Mouse (Mus musculus): Measurements from ENCODE around the gene Ms4a6d. TPM values are rescaled to one million over a fixed set of nuclear protein-coding genes. Genes with fewer than 3 reads are reported as not detected.

Ms4a6d gene
- polyA plus RNA-seq (2015; fragmentation: Nextera tagmentation; extraction: Ambion mirVana): 4.9 and 6.0 TPM in 2 replicates

- H3K36me3 ChIP-seq (ENCODE audit: control insufficient read depth, insufficient read depth, low read length): no peaks in the 10 kb centered on the region
- no peak within 1 kb of the TSS for H3K4me3 ChIP-seq (ENCODE audit: low read length)
- WGBS: 85% methylated on average over 2 of the region's 2 CpGs
- H3K27ac ChIP-seq (ENCODE audit: low read length): no peak within 1 kb of the TSS
- no peaks in the 10 kb centered on the region for H3K4me1 ChIP-seq (ENCODE audit: control insufficient read depth, insufficient read depth, low read length)
- H3K9me3 ChIP-seq (ENCODE audit: control insufficient read depth, low read length): no peaks in the 10 kb centered on the region
- no peak for ATAC-seq
- no peak within 1 kb of the TSS for H3K9ac ChIP-seq (ENCODE audit: low read depth, low read length)
- H3K27me3 ChIP-seq (replicated peaks; ENCODE audit: control insufficient read depth, insufficient read depth, low read length): no peaks in the 10 kb centered on the region
- H3K4me2 ChIP-seq (ENCODE audit: low read depth, low read length): no peak within 1 kb of the TSS
These were observed at the start of gene Ms4a6d for GRCm38 (mm10) chr19:11604603-11605002. Ms4a6d (minus strand) TSS chr19:11604849.

- H3K4me3 ChIP-seq (ENCODE audit: low read length): no peak overlapping the region
- no peak overlapping the region for H3K27ac ChIP-seq (ENCODE audit: low read length)
- H3K27me3 ChIP-seq (replicated peaks; ENCODE audit: control insufficient read depth, insufficient read depth, low read length): no peaks in the 10 kb centered on the region
- WGBS: 74% methylated on average over 4 of the region's 4 CpGs
- no peaks in the 10 kb centered on the region for H3K4me1 ChIP-seq (ENCODE audit: control insufficient read depth, insufficient read depth, low read length)
- no peak for ATAC-seq
- H3K9me3 ChIP-seq (ENCODE audit: control insufficient read depth, low read length): no peaks in the 10 kb centered on the region
- no peak overlapping the region for H3K9ac ChIP-seq (ENCODE audit: low read depth, low read length)
- H3K4me2 ChIP-seq (ENCODE audit: low read depth, low read length): no peak overlapping the region
- H3K36me3 ChIP-seq (ENCODE audit: control insufficient read depth, insufficient read depth, low read length): no peaks in the 10 kb centered on the region
These were observed 44.9 kb upstream of the Ms4a6d start for GRCm38 (mm10) chr19:11649564-11649963.

- H3K27ac ChIP-seq (ENCODE audit: low read length): no peak overlapping the region
- H3K9me3 ChIP-seq (ENCODE audit: control insufficient read depth, low read length): no peaks in the 10 kb centered on the region
- H3K4me2 ChIP-seq (ENCODE audit: low read depth, low read length): no peak overlapping the region
- H3K9ac ChIP-seq (ENCODE audit: low read depth, low read length): no peak overlapping the region
- 77% methylated on average over 3 of the region's 3 CpGs for WGBS
- H3K4me1 ChIP-seq (ENCODE audit: control insufficient read depth, insufficient read depth, low read length): no peaks in the 10 kb centered on the region
- H3K4me3 ChIP-seq (ENCODE audit: low read length): no peak overlapping the region
- H3K27me3 ChIP-seq (replicated peaks; ENCODE audit: control insufficient read depth, insufficient read depth, low read length): no peaks in the 10 kb centered on the region
- ATAC-seq: no peak
- H3K36me3 ChIP-seq (ENCODE audit: control insufficient read depth, insufficient read depth, low read length): no peaks in the 10 kb centered on the region
These were observed 41.5 kb upstream of the Ms4a6d start for GRCm38 (mm10) chr19:11646166-11646565.

GRCm38 (mm10) chr19:11640732-11641131 lies 36.1 kb upstream of the Ms4a6d start, which contains the start of gene Ms4a3:
Ms4a3 (minus strand) TSS chr19:11640851.
- no peak within 1 kb of the TSS for H3K27ac ChIP-seq (ENCODE audit: low read length)
- no peaks in the 10 kb centered on the region for H3K9me3 ChIP-seq (ENCODE audit: control insufficient read depth, low read length)
- no peak within 1 kb of the TSS for H3K4me2 ChIP-seq (ENCODE audit: low read depth, low read length)
- H3K4me1 ChIP-seq (ENCODE audit: control insufficient read depth, insufficient read depth, low read length): no peaks in the 10 kb centered on the region
- no peak within 1 kb of the TSS for H3K4me3 ChIP-seq (ENCODE audit: low read length)
- no peaks in the 10 kb centered on the region for H3K36me3 ChIP-seq (ENCODE audit: control insufficient read depth, insufficient read depth, low read length)
- H3K27me3 ChIP-seq (replicated peaks; ENCODE audit: control insufficient read depth, insufficient read depth, low read length): no peaks in the 10 kb centered on the region
- WGBS: 78% methylated on average over 1 of the region's 1 CpGs
- no peak within 1 kb of the TSS for H3K9ac ChIP-seq (ENCODE audit: low read depth, low read length)
- ATAC-seq: no peak

GRCm38 (mm10) chr19:11639038-11639437 lies 34.4 kb upstream of the Ms4a6d start:
- Histone ChIP-seq H3K9ac (ENCODE audit: low read depth, low read length) (no peak overlapping the region), H3K9me3 (ENCODE audit: control insufficient read depth, low read length) (no peaks in the 10 kb centered on the region), H3K27me3 (replicated peaks; ENCODE audit: control insufficient read depth, insufficient read depth, low read length) (no peaks in the 10 kb centered on the region), H3K4me2 (ENCODE audit: low read depth, low read length) (no peak overlapping the region), H3K36me3 (ENCODE audit: control insufficient read depth, insufficient read depth, low read length) (no peaks in the 10 kb centered on the region), H3K4me1 (ENCODE audit: control insufficient read depth, insufficient read depth, low read length) (no peaks in the 10 kb centered on the region), H3K4me3 (ENCODE audit: low read length) (no peak overlapping the region), H3K27ac (ENCODE audit: low read length) (no peak overlapping the region)
- ATAC-seq: no peak
- whole genome bisulfite sequencing: 75% methylated on average over 4 of the region's 4 CpGs

DNA sequence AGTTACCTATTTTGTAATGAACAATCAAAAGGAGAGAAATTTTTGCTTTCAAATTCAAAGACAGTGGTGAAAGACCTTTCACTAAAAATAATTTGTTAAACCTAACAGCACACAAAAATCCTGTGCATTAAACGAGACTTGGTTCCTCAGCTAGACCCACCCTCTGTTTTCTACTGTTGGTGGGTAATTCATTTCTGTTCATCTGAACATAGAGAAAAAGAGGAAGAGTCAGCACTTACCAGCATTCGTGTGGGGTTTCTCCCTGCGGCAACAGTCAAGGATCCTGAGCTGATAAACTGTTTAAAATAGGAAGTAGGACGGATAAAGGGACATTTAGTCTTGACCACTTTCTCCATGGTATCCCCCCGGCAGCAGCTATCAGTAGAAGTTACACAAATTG lies 30.9 kb upstream of the Ms4a6d start:
- no peak overlapping the region for H3K4me2 ChIP-seq (ENCODE audit: low read depth, low read length)
- H3K4me1 ChIP-seq (ENCODE audit: control insufficient read depth, insufficient read depth, low read length): no peaks in the 10 kb centered on the region
- H3K36me3 ChIP-seq (ENCODE audit: control insufficient read depth, insufficient read depth, low read length): no peaks in the 10 kb centered on the region
- H3K27ac ChIP-seq (ENCODE audit: low read length): no peak overlapping the region
- H3K9ac ChIP-seq (ENCODE audit: low read depth, low read length): no peak overlapping the region
- H3K4me3 ChIP-seq (ENCODE audit: low read length): no peak overlapping the region
- WGBS: 76% methylated on average over 5 of the region's 5 CpGs
- no peaks in the 10 kb centered on the region for H3K27me3 ChIP-seq (replicated peaks; ENCODE audit: control insufficient read depth, insufficient read depth, low read length)
- H3K9me3 ChIP-seq (ENCODE audit: control insufficient read depth, low read length): no peaks in the 10 kb centered on the region
- no peak for ATAC-seq

- Histone ChIP-seq H3K27ac (ENCODE audit: low read length) (no peak overlapping the region), H3K4me3 (ENCODE audit: low read length) (no peak overlapping the region), H3K9ac (ENCODE audit: low read depth, low read length) (no peak overlapping the region), H3K9me3 (ENCODE audit: control insufficient read depth, low read length) (no peaks in the 10 kb centered on the region), H3K27me3 (replicated peaks; ENCODE audit: control insufficient read depth, insufficient read depth, low read length) (no peaks in the 10 kb centered on the region), H3K4me1 (ENCODE audit: control insufficient read depth, insufficient read depth, low read length) (no peaks in the 10 kb centered on the region), H3K4me2 (ENCODE audit: low read depth, low read length) (no peak overlapping the region), H3K36me3 (ENCODE audit: control insufficient read depth, insufficient read depth, low read length) (no peaks in the 10 kb centered on the region)
- ATAC-seq: no peak
- WGBS: 75% methylated on average over 2 of the region's 2 CpGs
These were observed 29.7 kb upstream of the Ms4a6d start for GRCm38 (mm10) chr19:11634330-11634729.

GRCm38 (mm10) chr19:11633732-11634131 lies 29.1 kb upstream of the Ms4a6d start:
- H3K27ac ChIP-seq (ENCODE audit: low read length): no peak overlapping the region
- H3K36me3 ChIP-seq (ENCODE audit: control insufficient read depth, insufficient read depth, low read length): no peaks in the 10 kb centered on the region
- H3K4me1 ChIP-seq (ENCODE audit: control insufficient read depth, insufficient read depth, low read length): no peaks in the 10 kb centered on the region
- H3K4me3 ChIP-seq (ENCODE audit: low read length): no peak overlapping the region
- H3K9me3 ChIP-seq (ENCODE audit: control insufficient read depth, low read length): no peaks in the 10 kb centered on the region
- no peak overlapping the region for H3K9ac ChIP-seq (ENCODE audit: low read depth, low read length)
- H3K4me2 ChIP-seq (ENCODE audit: low read depth, low read length): no peak overlapping the region
- H3K27me3 ChIP-seq (replicated peaks; ENCODE audit: control insufficient read depth, insufficient read depth, low read length): no peaks in the 10 kb centered on the region
- ATAC-seq: no peak
- WGBS: 84% methylated on average over 1 of the region's 1 CpGs

- no peak overlapping the region for H3K9ac ChIP-seq (ENCODE audit: low read depth, low read length)
- no peak overlapping the region for H3K4me2 ChIP-seq (ENCODE audit: low read depth, low read length)
- ATAC-seq: no peak
- H3K27me3 ChIP-seq (replicated peaks; ENCODE audit: control insufficient read depth, insufficient read depth, low read length): no peaks in the 10 kb centered on the region
- no peak overlapping the region for H3K4me3 ChIP-seq (ENCODE audit: low read length)
- H3K27ac ChIP-seq (ENCODE audit: low read length): no peak overlapping the region
- WGBS: 58% methylated on average over 5 of the region's 5 CpGs
- no peaks in the 10 kb centered on the region for H3K36me3 ChIP-seq (ENCODE audit: control insufficient read depth, insufficient read depth, low read length)
- no peaks in the 10 kb centered on the region for H3K9me3 ChIP-seq (ENCODE audit: control insufficient read depth, low read length)
- H3K4me1 ChIP-seq (ENCODE audit: control insufficient read depth, insufficient read depth, low read length): no peaks in the 10 kb centered on the region
These were observed 20.6 kb upstream of the Ms4a6d start for GRCm38 (mm10) chr19:11625231-11625630.

DNA sequence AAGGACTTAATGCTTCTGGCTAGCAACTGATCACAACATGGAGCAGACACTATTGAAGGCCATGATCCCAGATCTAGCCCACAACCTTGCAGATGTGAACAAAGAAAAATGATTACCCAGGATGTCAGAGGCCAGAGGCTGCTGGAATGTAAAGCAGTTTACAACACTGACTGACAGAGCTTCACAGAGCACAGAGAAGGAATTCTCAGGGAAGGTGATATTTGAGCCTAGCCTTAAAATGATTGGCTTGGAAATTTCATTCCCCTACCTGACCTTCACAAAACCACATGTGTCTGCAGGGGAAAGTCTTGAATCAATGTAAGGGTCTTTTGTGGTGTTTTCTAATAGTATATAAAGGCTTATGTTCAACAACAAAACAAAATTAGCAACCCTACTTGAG lies 20.2 kb upstream of the Ms4a6d start:
- Histone ChIP-seq H3K9ac (ENCODE audit: low read depth, low read length) (no peak overlapping the region), H3K27ac (ENCODE audit: low read length) (no peak overlapping the region), H3K9me3 (ENCODE audit: control insufficient read depth, low read length) (no peaks in the 10 kb centered on the region), H3K36me3 (ENCODE audit: control insufficient read depth, insufficient read depth, low read length) (no peaks in the 10 kb centered on the region), H3K4me2 (ENCODE audit: low read depth, low read length) (no peak overlapping the region), H3K27me3 (replicated peaks; ENCODE audit: control insufficient read depth, insufficient read depth, low read length) (no peaks in the 10 kb centered on the region), H3K4me1 (ENCODE audit: control insufficient read depth, insufficient read depth, low read length) (no peaks in the 10 kb centered on the region), H3K4me3 (ENCODE audit: low read length) (no peak overlapping the region)
- ATAC-seq: no peak
